Mouse (Mus musculus): ENCODE measurements around the gene Ggt6.
"Not testable (repeated sequence)": the region's sequence is repeated elsewhere in the genome, so short reads cannot be mapped to it uniquely, and the experiment has no call there.

Ggt6 gene

GRCm38 (mm10) chr11:72438411-72438810, 3.1 kb downstream of the Ggt6 start:
- no peak for DNase-seq (ENCODE audit: low spot score in 2 of 2)

GRCm38 (mm10) chr11:72440597-72440964, 5.3 kb downstream of the Ggt6 start:
- not testable (repeated sequence) for DNase-seq (ENCODE audit: low spot score in 2 of 2)

- DNase-seq (ENCODE audit: low spot score in 2 of 2) = peak; percentile 96 to 98
Observed at GRCm38 (mm10) chr11:72440965-72441664, 5.8 kb downstream of the Ggt6 start, which contains the start of gene Mybbp1a. Gene Mybbp1a (plus strand): TSS chr11:72441355.

GRCm38 (mm10) chr11:72446311-72447105, 11.2 kb downstream of the Ggt6 start:
- DNase-seq (ENCODE audit: low spot score in 2 of 2) = no peak

GRCm38 (mm10) chr11:72447475-72447874, 12.1 kb downstream of the Ggt6 start:
- no peak for DNase-seq (ENCODE audit: low spot score in 2 of 2)

GRCm38 (mm10) chr11:72452140-72452665, 16.9 kb downstream of the Ggt6 start:
- DNase-seq (ENCODE audit: low spot score in 2 of 2) = no peak

GRCm38 (mm10) chr11:72453105-72453953, 18.0 kb downstream of the Ggt6 start:
- no peak for DNase-seq (ENCODE audit: low spot score in 2 of 2)

- no peak for DNase-seq (ENCODE audit: low spot score in 2 of 2)
Observed at GRCm38 (mm10) chr11:72455694-72456093, 20.4 kb downstream of the Ggt6 start.

- DNase-seq (ENCODE audit: low spot score in 2 of 2) = no peak
Observed at GRCm38 (mm10) chr11:72457995-72458496, 22.7 kb downstream of the Ggt6 start.

GRCm38 (mm10) chr11:72458502-72458901, 23.2 kb downstream of the Ggt6 start:
- DNase-seq (ENCODE audit: low spot score in 2 of 2) = no peak

- DNase-seq (ENCODE audit: low spot score in 2 of 2) = no peak
Observed at GRCm38 (mm10) chr11:72461500-72461981, 26.2 kb downstream of the Ggt6 start.

- no peak for DNase-seq (ENCODE audit: low spot score in 2 of 2)
Observed at GRCm38 (mm10) chr11:72464821-72465220, 29.5 kb downstream of the Ggt6 start.

GRCm38 (mm10) chr11:72465978-72466693, 30.8 kb downstream of the Ggt6 start:
- DNase-seq (ENCODE audit: low spot score in 2 of 2) = no peak

- no peak for DNase-seq (ENCODE audit: low spot score in 2 of 2)
Observed at GRCm38 (mm10) chr11:72466694-72467507, 31.6 kb downstream of the Ggt6 start.

- no peak for DNase-seq (ENCODE audit: low spot score in 2 of 2)
Observed at GRCm38 (mm10) chr11:72468525-72468924, 33.2 kb downstream of the Ggt6 start.

- DNase-seq (ENCODE audit: low spot score in 2 of 2) = peak in 1 of 2 experiments; percentile 41
Observed at GRCm38 (mm10) chr11:72469217-72469616, 33.9 kb downstream of the Ggt6 start.

GRCm38 (mm10) chr11:72470004-72470403, 34.7 kb downstream of the Ggt6 start:
- no peak for DNase-seq (ENCODE audit: low spot score in 2 of 2)

GRCm38 (mm10) chr11:72471381-72471780, 36.1 kb downstream of the Ggt6 start:
- DNase-seq (ENCODE audit: low spot score in 2 of 2) = no peak

- no peak for DNase-seq (ENCODE audit: low spot score in 2 of 2)
Observed at GRCm38 (mm10) chr11:72473540-72473939, 38.2 kb downstream of the Ggt6 start.

GRCm38 (mm10) chr11:72474926-72475325, 39.6 kb downstream of the Ggt6 start:
- no peak for DNase-seq (ENCODE audit: low spot score in 2 of 2)
